Mouse (Mus musculus) kidney, adult 10 weeks (tissue): Measurements from ENCODE around the gene Tmem179b. TPM values are rescaled to one million over a fixed set of nuclear protein-coding genes. Genes with fewer than 3 reads are reported as not detected.

Experiments used
- polyA plus RNA-seq: library from polyadenylated mRNA; stranded (reverse); fragments of 350-450 nt; fragmentation: Illumina TruSeq; extraction: RNeasy Lipid Tissue Mini Kit (QIAGEN cat#74804); gene quantifications from one replicate; pipeline ENCODE4 v1.2.3, GENCODE M21; 2014; ENCODE audit warnings: low read depth, low replicate concordance

Gene Tmem179b
- polyA plus RNA-seq = 44.0 TPM

GRCm38 (mm10) chr19:8774086-8774835 is at the start of gene Tmem179b:
Tmem179b (minus strand) TSS chr19:8774467.

DNA sequence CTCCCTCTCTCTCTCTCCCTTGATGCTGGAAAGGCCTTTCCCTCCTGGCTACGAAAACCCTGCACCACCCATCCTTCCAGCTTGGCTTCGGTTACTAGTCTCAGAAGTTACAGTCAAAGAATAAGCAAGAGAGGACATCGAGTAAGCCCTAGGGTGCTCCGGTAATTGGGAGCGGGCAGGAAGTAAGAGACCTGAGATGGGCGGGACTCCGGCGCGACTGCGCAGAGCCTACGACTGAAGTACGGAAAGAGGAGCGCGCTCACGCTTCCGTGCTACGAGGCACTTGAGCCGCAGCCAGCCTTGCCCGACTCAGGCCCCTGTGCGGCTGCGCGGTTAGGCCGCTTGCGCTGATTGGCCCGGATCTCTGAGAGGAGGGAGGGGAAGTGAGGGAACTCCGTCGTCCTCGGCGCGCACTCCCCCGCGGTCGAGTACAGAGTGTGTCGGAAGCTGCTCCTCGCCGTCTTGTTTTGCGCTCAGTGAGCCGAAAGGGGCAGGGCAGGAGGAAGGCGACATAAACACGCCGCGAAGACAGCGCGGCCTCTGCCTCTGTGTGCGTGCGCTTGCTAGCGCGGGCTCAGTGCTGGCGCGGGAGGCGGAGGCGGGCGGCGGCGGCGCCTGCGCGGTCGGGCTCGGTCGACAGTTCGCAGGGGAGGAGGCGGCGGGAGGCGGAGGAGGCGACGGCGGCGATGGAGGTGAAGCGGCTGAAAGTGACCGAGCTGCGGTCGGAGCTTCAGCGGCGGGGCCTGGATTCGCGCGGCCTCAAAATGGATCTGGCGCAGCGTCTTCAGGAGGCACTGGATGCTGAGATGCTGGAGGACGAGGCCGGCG is 45.5 kb upstream of the Tmem179b start, which contains the start of gene Hnrnpul2:
Gene Hnrnpul2 (plus strand): TSS at position 415 of the 828 bp plus-strand sequence.

GRCm38 (mm10) chr19:8818801-8819595 is 44.7 kb upstream of the Tmem179b start, which contains the start of gene Ttc9c:
Ttc9c (minus strand) TSS chr19:8819333.

DNA sequence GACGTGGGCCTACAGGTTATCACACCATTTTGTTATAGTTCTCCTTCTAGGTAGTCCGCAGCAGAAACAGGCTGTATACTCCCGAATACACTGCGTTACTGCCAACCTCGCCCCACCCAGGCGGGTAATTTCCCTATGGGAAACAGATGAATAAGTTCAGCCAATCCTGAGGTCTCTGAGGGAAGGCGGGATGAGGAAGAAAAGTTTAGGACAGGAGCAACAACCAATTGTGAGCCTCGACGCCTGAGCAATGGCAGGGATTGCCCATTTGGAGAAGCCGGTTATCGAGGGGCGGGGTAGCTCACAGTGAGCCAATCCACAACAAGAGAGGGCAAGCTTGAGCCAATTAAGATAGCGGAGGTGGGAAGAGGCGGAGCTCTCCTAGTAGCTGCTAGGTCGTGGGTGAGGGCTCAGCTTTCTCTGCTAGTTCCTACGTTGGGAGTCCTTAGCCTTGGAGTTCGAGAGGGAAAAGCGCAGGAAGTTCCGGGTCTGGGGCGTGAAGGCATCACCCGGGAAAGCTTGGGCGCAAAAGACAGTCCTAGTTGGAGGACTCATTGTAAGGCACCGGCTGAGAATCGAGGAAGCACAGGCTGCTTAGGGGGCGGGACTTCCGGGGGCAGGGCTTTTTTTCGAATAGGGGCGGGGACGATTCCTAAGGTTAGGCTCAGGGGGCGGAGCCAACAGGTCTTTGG is 28.0 kb upstream of the Tmem179b start, which contains the start of gene Zbtb3:
Gene Zbtb3 (plus strand): TSS at position 426 of the 692 bp plus-strand sequence.

GRCm38 (mm10) chr19:8798264-8798946 is 24.1 kb upstream of the Tmem179b start, which contains the start of gene Polr2g:
Polr2g (minus strand) TSS chr19:8798577.

DNA sequence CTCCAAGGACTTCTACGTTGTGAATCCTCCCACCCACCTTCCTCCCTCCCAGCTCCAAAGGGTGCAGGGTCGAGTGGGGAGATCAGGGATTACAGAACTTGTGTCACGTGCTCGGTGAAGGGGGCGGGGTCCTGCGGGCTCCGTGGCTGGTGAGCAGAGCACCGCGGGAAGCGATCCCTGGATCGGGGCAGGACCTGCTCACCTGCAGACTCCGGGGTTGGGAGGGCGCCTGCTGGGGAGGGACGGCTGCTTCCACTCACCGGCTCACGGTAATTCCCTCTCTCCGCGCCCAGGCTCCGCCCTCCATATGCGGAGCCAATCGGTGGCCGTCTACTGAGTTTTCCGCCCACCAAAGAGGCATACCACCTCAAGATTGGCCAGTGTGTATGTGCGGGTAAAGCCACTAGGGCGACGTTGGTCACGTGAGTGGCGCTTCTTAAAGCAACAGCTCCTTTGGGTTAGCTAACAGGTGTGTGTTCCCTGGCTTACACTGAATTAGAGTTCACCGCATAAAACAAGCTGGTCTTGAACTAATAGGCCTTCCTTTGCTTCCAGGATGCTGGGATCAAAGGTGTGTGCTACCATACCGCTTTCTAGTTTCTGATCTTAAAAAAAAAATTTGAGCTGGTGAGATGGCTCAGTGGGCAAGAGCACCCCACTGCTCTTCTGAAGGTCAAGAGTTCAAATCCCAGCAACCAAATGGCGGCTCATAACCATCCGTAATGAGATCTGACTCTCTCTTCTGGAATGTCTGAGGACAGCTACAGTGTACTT is 11.9 kb upstream of the Tmem179b start, which contains the start of gene Taf6l:
Gene Taf6l (minus strand): TSS at position 410 of the 774 bp plus-strand sequence.

GRCm38 (mm10) chr19:8770567-8771270 is 3.5 kb downstream of the Tmem179b start, which contains the start of gene Tmem223:
Tmem223 (plus strand) TSS chr19:8770996.

DNA sequence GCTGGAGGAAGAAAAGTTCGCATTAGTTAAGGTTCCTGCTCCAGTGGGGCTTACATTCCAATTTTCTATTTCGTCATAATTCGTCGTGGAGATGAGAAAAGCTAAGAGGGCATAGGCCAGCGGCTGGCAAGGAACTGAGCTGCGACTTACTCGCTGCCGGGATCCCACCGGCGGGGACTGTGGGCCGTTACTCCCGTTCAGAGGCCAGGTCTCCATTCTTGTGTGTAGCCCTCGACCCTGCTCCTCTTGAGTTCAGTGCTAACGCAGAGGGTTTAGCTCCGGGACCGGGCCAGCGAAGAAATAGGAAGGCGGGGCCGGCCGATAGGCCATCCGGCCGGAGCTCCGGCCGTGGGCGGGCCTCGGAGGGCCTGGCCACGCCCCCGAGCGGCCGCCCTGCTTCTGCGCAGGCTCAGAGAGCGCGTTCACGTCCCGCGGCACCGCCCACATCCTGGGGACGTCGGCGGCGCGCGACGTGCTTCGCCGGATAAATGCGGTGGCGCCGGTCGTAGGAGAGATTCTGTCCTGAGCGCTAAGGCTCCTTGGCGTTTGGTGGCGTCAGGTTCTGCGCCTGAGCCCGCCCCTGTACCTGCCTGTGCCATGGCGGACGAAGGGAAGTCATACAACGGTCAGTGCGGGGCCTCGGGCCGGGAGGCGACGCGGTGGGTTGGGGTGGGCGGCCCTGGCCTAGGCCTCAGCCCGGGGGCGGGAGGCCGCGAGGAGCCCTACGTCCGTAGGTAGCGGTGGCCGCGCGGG is 17.5 kb downstream of the Tmem179b start, which contains the start of gene Nxf1:
Gene Nxf1 (plus strand): TSS at position 439 of the 753 bp plus-strand sequence.

GRCm38 (mm10) chr19:8741243-8741869 is 32.9 kb downstream of the Tmem179b start, which contains the start of gene Stx5a:
Stx5a (plus strand) TSS chr19:8741413.

DNA sequence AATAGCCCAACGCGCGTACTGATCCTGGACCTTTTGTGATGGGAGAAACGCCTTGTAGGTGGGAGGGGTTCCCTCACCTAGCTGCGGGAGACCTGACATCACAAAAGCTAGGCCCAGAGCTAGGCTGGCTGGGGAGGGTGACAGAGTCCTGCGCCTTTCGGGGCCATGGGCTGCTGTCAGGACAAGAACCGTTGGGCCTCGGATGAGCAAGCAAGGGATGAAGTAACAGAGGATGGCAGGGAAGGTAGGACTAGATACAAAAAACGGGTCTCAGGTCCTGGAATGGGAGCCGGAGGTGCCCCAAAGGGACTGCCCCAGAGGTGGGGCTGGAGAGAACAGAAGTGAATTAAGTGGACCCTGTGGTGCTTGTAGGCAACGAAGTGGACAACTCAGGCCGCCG is 33.7 kb downstream of the Tmem179b start, which contains the start of gene 1700092M07Rik:
Gene 1700092M07Rik (plus strand): TSS at position 116 of the 400 bp plus-strand sequence.

DNA sequence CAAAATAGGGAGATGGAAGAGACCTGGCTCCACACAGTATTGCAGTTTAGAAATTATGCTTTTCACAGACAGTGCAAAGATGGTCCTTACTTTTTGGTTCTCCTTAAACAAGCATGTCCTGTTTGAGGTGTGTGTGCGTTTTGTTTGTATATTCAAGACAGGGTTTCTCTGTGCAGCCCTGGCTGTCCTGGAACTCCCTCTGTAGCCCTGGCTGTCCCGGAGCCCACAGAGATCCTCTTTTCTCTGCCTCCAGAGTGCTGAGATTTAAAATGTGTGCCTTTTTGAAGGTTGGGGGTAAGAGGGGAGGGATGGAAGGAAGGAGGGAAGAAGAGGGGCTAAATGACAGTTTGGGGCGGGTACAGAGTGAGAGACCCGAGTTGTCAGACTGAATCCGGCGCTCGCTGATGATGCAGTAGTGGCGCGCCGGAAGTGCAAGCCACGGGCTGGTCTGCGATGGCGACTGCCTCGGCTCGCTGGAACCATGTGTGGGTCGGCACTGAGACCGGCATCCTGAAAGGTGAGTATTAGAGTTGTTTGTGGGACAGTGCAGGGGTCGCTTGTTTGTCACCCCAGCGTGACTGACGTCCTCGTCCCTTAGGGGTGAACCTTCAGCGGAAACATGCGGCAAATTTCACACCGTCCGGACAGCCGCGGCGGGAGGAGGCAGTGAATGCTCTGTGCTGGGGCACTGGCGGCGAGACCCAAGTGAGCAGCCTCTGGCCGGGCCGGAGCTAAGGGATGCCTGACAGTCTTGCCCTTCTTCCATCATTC is 38.7 kb downstream of the Tmem179b start, which contains the start of gene Wdr74:
Gene Wdr74 (plus strand): TSS at position 439 of the 771 bp plus-strand sequence.

DNA sequence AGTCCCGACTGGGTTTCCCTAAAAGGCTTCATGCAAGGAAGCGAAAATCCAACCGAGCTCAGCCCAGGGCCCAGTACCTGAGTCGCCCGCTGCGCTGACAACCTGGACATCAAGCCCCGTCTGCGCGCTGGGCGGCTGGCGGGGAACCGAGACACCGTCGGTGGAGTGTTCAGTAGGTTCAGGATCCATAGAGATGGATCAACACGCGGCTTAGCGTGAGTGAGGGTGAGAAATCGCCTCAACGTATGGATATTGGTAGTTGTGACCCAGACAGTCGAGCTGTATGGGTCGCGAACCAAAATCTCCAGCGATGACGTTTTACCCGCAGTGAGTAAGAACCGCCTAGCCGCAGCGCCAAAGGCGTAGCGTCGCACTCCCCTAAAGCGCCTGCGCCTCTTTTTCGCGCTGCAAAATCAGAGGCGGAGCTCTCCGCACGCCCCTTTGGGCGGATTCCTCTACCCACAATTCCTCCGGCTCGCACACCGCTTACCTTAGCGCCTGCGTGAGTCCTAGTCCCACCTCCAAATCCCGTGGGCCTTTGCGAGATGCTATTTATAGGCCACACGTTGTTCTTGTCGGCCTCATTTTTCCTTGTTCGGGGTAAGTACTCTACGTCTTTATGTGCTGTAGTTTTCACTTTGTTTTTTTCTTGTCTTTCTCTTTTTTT is 51.2 kb downstream of the Tmem179b start, which contains the start of gene Slc3a2:
Gene Slc3a2 (minus strand): TSS at position 463 of the 667 bp plus-strand sequence.

